Mouse (Mus musculus) frontal cortex, postnatal 14 days (tissue): ENCODE measurements around the gene Serinc1.
A peak's percentile ranks its signal among the peaks of the same experiment; 100 is the strongest.
"Not testable (repeated sequence)": the region's sequence is repeated elsewhere in the genome, so short reads cannot be mapped to it uniquely, and the experiment has no call there.

Experiments
- DNase-seq, 2 experiments: peaks; one replicate each; pipeline ENCODE4 v3.0.0; 2022; ENCODE audit warnings: low spot score in 2 of 2

The Serinc1 gene

GRCm38 (mm10) chr10:57532218-57533101, at the start of gene Serinc1:
Gene Serinc1, minus strand, starts transcription at chr10:57532530.
- DNase-seq = peak; percentile 89 to 93

GRCm38 (mm10) chr10:57576721-57577120, 44.4 kb upstream of the Serinc1 start:
- DNase-seq = no peak

- DNase-seq = no peak
These were observed 39.8 kb upstream of the Serinc1 start for GRCm38 (mm10) chr10:57572130-57572529.

- peak in 1 of 2 experiments; percentile 30 for DNase-seq
These were observed 38.9 kb upstream of the Serinc1 start for GRCm38 (mm10) chr10:57571211-57571730.

- no peak for DNase-seq
These were observed 36.9 kb upstream of the Serinc1 start for GRCm38 (mm10) chr10:57569023-57569931.

GRCm38 (mm10) chr10:57566221-57566620, 33.9 kb upstream of the Serinc1 start:
- no peak for DNase-seq

GRCm38 (mm10) chr10:57557597-57557996, 25.3 kb upstream of the Serinc1 start:
- no peak for DNase-seq

GRCm38 (mm10) chr10:57553719-57554118, 21.4 kb upstream of the Serinc1 start:
- no peak for DNase-seq

GRCm38 (mm10) chr10:57549631-57550030, 17.3 kb upstream of the Serinc1 start:
- no peak for DNase-seq

- not testable (repeated sequence) for DNase-seq
These were observed 11.6 kb upstream of the Serinc1 start for GRCm38 (mm10) chr10:57543890-57544289.

GRCm38 (mm10) chr10:57531616-57532217, 613 bp downstream of the Serinc1 start:
- DNase-seq = no peak

- no peak for DNase-seq
These were observed 1.3 kb downstream of the Serinc1 start for GRCm38 (mm10) chr10:57531076-57531475.

GRCm38 (mm10) chr10:57526469-57526868, 5.9 kb downstream of the Serinc1 start:
- DNase-seq = no peak

- no peak for DNase-seq
These were observed 17.1 kb downstream of the Serinc1 start for GRCm38 (mm10) chr10:57515278-57515677.

GRCm38 (mm10) chr10:57514616-57515015, 17.7 kb downstream of the Serinc1 start:
- DNase-seq = no peak

- no peak for DNase-seq
These were observed 32.7 kb downstream of the Serinc1 start for GRCm38 (mm10) chr10:57499414-57500156.

- DNase-seq = no peak
These were observed 40.3 kb downstream of the Serinc1 start for GRCm38 (mm10) chr10:57492050-57492449.

GRCm38 (mm10) chr10:57488591-57488990, 43.7 kb downstream of the Serinc1 start:
- no peak for DNase-seq

GRCm38 (mm10) chr10:57487201-57487600, 45.1 kb downstream of the Serinc1 start:
- no peak for DNase-seq

GRCm38 (mm10) chr10:57486542-57487071, 45.7 kb downstream of the Serinc1 start:
- DNase-seq = no peak
